Mouse (Mus musculus) limb, embryonic 13.5 days (tissue): Measurements from ENCODE around the gene Il1r1. TPM values are rescaled to one million over a fixed set of nuclear protein-coding genes. Genes with fewer than 3 reads are reported as not detected.

Experiments
- ATAC-seq: fragments of 200-750 bp; cut with Nextera tagmentation; 2 replicates; pipeline ENCODE4 v1.8.0; 2017; ENCODE audit warnings: low read depth, moderate number of reproducible peaks, moderate TSS enrichment; ENCODE audit not compliant: low FRiP score
- H3K27ac ChIP-seq: fragments of 300-500 bp; sonication (generic); 2 replicates; pipeline ENCODE4 v1.5.1; 2015; ENCODE audit warnings: inconsistent platforms, mild to moderate bottlenecking, moderate library complexity
- H3K27me3 ChIP-seq: fragments of 300-500 bp; sonication (generic); 2 replicates; pipeline ENCODE4 v1.6.1; 2015; ENCODE audit warnings: mild to moderate bottlenecking, inconsistent platforms
- H3K36me3 ChIP-seq: fragments of 300-500 bp; sonication (generic); 2 replicates; pipeline ENCODE4 v1.6.1; 2015; ENCODE audit warnings: inconsistent platforms, mild to moderate bottlenecking, moderate library complexity
- H3K4me1 ChIP-seq: fragments of 300-500 bp; sonication (generic); 2 replicates; pipeline ENCODE4 v1.6.1; 2015; ENCODE audit warnings: inconsistent platforms
- H3K4me2 ChIP-seq: fragments of 300-500 bp; sonication (generic); replicated peaks from 2 replicates; pipeline ENCODE4 v1.6.1; 2015; ENCODE audit warnings: inconsistent platforms, mild to moderate bottlenecking, moderate library complexity
- H3K4me3 ChIP-seq: fragments of 300-500 bp; sonication (generic); 2 replicates; pipeline ENCODE4 v1.5.1; 2015; ENCODE audit warnings: moderate library complexity, mild to moderate bottlenecking, inconsistent platforms
- H3K9ac ChIP-seq: fragments of 300-500 bp; sonication (generic); 2 replicates; pipeline ENCODE4 v1.6.1; 2015; ENCODE audit warnings: mild to moderate bottlenecking, inconsistent platforms
- H3K9me3 ChIP-seq: fragments of 300-500 bp; sonication (generic); 2 replicates; pipeline ENCODE4 v1.6.1; 2016; ENCODE audit warnings: inconsistent platforms
- WGBS: fragments of 180-500 bp; shearing (Covaris S2); methylation state at CpG from one replicate; pipeline ENCODE4 v1.1.7; 2015; 5-methylcytosine and 5-hydroxymethylcytosine counted together
- polyA plus RNA-seq: library from polyadenylated mRNA; unstranded; fragments of >200 nt; fragmentation: Nextera tagmentation; extraction: Ambion mirVana; gene quantifications from 2 replicates; pipeline ENCODE4 v1.2.1, GENCODE M21; 2015

Gene Il1r1
- 6.6 and 6.7 TPM in 2 replicates for polyA plus RNA-seq

DNA sequence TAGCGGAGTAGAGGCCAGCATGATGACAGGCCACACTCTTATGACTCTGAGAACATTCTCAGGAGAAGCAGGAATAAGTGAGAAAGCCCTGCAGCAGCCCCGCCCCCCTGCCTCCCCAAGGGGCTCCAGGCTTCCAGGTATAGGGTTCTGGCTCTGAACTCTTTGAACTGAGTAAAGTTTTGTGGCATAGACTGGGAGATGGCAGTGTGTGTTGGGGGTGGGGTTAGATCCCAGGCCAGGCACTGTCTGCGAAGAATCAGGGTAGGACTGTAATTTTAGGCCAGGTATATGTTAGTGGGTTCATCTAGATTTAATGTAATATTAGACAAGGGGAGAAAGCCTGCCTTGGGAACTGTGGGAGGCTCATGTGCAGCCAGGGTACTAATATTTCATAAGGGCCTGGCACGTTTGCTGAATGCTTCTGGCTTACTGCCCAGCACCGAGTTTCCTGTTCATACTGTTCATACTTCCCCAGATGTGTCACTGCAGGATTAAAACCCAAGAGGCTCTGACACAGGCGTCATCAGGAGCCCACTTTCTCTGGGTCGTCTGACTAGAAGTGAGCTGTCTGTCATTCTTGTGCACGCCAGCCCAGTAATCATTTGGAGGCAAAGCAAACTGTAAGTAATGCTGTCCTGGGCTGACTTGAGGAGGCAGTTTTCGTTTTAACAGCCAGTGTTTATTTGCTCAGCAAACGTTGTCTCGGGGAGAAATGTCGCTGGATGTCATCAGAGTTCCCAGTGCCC is at the start of gene Il1r1:
Gene Il1r1 (plus strand): TSS at position 542 of the 746 bp plus-strand sequence.
- WGBS = 31% methylated on average over 12 of the region's 12 CpGs
- Histone ChIP-seq H3K9ac (no peak within 1 kb of the TSS), H3K9me3 (no peaks in the 10 kb centered on the region), H3K4me2 (peak within 1 kb of the TSS; percentile 29), H3K27me3 (no peaks in the 10 kb centered on the region), H3K27ac (peak within 1 kb of the TSS; percentile 79), H3K4me3 (no peak within 1 kb of the TSS), H3K4me1 (peaks cover 18% of the 10 kb centered on the region), H3K36me3 (no peaks in the 10 kb centered on the region)
- peak; percentile 69 for ATAC-seq

DNA sequence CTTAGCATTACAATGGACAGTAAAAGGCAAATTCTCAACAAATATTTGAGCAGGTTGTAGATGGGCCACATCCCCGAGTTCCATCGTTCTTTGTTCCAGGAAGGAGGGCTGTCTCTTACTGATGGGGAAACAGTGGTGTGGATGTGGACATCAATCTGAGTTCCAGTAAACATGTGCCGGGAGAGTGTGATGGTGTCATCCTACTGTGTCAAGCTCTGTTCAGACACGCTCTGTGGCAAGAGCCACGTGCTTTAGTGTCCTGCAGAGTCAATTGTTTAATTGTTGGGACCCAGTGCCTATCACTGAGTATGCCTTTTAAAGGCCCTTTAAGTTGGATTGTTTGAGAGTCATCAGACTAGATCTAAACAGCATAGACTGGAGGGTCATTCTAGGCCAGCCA is 49.8 kb upstream of the Il1r1 start:
- no peaks in the 10 kb centered on the region for H3K36me3 ChIP-seq
- ATAC-seq = no peak
- H3K4me1 ChIP-seq = no peaks in the 10 kb centered on the region
- no peak overlapping the region for H3K4me3 ChIP-seq
- H3K27me3 ChIP-seq = no peaks in the 10 kb centered on the region
- H3K9me3 ChIP-seq = no peaks in the 10 kb centered on the region
- WGBS = 90% methylated on average over 5 of the region's 5 CpGs
- H3K4me2 ChIP-seq = no peak overlapping the region
- no peak overlapping the region for H3K27ac ChIP-seq
- no peak overlapping the region for H3K9ac ChIP-seq

DNA sequence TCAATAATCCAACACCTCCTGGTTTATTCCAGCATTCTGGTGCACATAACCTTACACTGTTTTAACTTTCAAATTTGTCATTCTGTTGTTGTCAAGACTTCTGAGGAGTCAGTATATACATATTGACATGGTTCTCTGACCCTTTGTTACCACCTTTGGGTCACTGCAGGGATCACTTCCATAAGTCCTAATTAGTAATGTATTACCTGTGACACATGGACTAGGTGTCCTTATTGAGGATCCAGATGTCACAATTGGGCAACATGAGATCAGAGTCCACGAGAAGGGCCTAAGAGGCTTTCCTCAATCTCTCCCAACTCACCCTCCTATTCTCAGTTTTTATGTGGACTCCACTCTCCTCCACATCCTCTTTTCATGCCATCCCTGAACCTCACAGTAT is 49.1 kb upstream of the Il1r1 start:
- no peaks in the 10 kb centered on the region for H3K36me3 ChIP-seq
- H3K27ac ChIP-seq = no peak overlapping the region
- H3K27me3 ChIP-seq = no peaks in the 10 kb centered on the region
- no peak for ATAC-seq
- H3K4me1 ChIP-seq = no peaks in the 10 kb centered on the region
- H3K4me2 ChIP-seq = no peak overlapping the region
- 92% methylated on average over 1 of the region's 1 CpGs for WGBS
- H3K9me3 ChIP-seq = no peaks in the 10 kb centered on the region
- no peak overlapping the region for H3K4me3 ChIP-seq
- H3K9ac ChIP-seq = no peak overlapping the region

DNA sequence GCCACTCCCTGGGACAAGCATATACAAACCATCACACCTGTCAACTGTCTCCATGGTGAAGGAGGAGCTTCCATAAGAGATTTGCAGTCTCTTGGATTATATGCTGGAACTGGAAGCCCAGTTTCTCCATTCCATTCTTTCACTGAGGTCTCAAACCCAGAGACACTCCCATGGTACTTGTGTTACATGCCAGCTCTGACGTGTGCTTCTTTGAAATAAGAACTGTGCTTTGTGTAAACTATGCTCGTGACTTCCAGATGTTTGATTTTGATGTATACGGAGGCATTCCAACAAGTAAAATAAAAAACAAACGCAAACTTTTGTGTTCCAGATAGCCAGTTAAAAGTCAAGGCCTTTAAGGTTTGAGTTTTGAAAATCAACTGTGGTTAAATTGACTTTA is 45.8 kb upstream of the Il1r1 start:
- Histone ChIP-seq H3K9me3 (no peaks in the 10 kb centered on the region), H3K36me3 (no peaks in the 10 kb centered on the region), H3K9ac (no peak overlapping the region), H3K27me3 (no peaks in the 10 kb centered on the region), H3K4me3 (no peak overlapping the region), H3K4me2 (no peak overlapping the region), H3K27ac (no peak overlapping the region), H3K4me1 (no peaks in the 10 kb centered on the region)
- 51% methylated on average over 4 of the region's 4 CpGs for WGBS
- no peak for ATAC-seq

DNA sequence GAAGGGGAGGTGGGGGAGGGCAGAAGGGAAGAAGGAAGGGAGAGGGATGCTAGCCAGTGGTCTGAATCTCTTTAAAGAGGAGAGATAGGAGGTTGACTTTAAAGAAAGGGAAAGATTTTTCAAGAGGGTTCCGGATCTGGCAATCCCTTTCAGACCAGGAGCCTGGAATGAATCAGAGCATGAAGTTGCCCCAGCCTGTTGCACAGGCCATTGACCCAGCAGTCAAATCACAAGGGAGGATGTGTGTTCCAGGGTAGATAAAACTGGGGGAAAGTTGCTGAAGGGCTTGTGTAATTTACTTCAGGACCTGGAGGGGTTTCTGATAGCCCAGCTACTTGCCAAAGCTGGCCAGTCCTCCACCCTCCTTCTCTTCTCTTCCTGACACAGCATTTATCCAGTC is 45.4 kb upstream of the Il1r1 start:
- no peak overlapping the region for H3K9ac ChIP-seq
- H3K4me3 ChIP-seq = no peak overlapping the region
- no peak overlapping the region for H3K27ac ChIP-seq
- H3K9me3 ChIP-seq = no peaks in the 10 kb centered on the region
- WGBS = 65% methylated on average over 1 of the region's 1 CpGs
- no peak for ATAC-seq
- H3K36me3 ChIP-seq = no peaks in the 10 kb centered on the region
- H3K27me3 ChIP-seq = no peaks in the 10 kb centered on the region
- H3K4me2 ChIP-seq = no peak overlapping the region
- no peaks in the 10 kb centered on the region for H3K4me1 ChIP-seq

DNA sequence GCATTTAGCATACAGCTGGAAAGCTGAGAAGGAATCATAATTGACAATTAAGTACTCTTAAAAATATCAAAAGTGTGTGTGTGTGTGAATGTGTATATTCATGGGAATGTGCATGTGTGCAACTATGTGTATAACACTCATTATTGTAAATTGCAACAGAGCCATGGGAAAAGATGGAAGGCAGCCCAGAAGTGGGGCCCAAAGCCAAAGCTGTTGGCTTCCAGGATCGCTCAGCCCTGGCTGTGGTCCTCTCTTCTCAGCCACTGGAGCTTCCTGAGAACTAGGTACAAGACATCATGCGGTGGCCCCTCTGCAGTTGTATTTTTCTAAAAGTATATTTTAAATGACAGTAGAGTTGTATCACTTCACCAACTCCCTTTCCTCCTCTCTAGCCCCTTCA is 44.0 kb upstream of the Il1r1 start:
- Histone ChIP-seq H3K4me1 (no peaks in the 10 kb centered on the region), H3K27ac (no peak overlapping the region), H3K4me2 (no peak overlapping the region), H3K36me3 (no peaks in the 10 kb centered on the region), H3K9me3 (no peaks in the 10 kb centered on the region), H3K27me3 (no peaks in the 10 kb centered on the region), H3K4me3 (no peak overlapping the region), H3K9ac (no peak overlapping the region)
- ATAC-seq = no peak
- 94% methylated on average over 2 of the region's 2 CpGs for WGBS

DNA sequence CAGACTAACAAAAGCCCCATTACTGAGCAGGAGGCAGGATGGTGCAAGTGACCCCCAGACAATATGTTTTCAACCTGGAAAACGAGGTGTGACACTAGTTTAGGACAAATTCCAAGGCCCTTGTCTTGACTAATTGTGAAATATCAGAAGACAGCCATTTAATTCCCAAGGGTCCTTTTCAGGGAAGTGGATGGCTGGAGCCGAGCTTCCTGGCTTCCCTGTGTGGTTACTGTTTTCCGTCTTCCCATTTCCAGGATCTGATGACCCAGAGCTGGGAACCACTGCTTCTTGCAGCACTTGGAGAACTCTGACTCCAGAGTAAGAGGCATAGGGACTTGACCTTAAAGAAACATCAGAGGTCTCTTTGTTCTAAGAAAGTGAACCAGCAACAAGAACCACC is 43.2 kb upstream of the Il1r1 start:
- Histone ChIP-seq H3K4me3 (no peak overlapping the region), H3K9me3 (no peaks in the 10 kb centered on the region), H3K36me3 (no peaks in the 10 kb centered on the region), H3K27me3 (no peaks in the 10 kb centered on the region), H3K4me1 (no peaks in the 10 kb centered on the region), H3K9ac (no peak overlapping the region), H3K4me2 (no peak overlapping the region), H3K27ac (no peak overlapping the region)
- ATAC-seq = no peak
- WGBS = 55% methylated on average over 3 of the region's 3 CpGs

DNA sequence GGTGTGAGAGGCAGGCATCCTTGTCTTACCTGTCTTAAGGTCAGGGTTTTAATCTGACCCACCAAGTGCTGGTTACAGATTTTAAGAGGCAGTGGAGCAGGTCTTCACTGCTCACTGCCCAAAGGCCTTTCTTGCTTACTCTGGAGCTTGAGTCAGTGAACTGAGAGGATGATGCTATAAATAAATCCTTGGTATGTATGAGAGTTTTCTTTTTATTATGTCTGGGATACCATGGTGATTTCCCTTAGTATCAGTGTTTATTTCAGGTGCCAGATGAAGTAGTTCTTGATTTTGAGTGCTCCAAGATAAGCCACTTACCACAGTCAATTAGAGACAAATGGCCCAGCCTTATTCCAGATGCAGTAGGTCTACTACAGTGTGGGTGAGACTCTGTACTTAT is 41.5 kb upstream of the Il1r1 start:
- Histone ChIP-seq H3K9ac (no peak overlapping the region), H3K4me3 (no peak overlapping the region), H3K4me1 (0 out of 2 replicates have a peak, but pooled peaks cover 3% of the 10 kb centered on the region), H3K27ac (no peak overlapping the region), H3K4me2 (no peak overlapping the region), H3K9me3 (no peaks in the 10 kb centered on the region), H3K27me3 (no peaks in the 10 kb centered on the region), H3K36me3 (no peaks in the 10 kb centered on the region)
- ATAC-seq = no peak

DNA sequence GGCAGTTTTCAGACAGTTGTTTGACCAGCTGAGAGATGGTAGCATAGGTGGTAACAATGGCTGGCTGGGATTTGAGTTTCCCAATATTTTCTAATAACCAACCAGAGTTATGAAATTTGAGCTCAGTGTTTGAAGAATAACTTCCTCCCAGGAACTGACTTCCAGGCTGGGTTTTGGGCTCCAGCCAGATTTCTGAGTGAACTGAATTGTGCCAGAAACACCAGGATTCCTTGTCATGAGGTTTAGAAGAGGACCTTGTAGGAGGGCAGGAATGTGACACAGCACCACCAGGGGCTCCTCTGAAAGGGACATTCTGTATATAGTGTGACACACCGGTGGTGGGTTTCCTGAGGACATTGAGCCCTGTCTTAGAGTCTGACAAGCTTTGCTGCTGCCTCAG is 36.9 kb upstream of the Il1r1 start:
- 78% methylated on average over 1 of the region's 1 CpGs for WGBS
- H3K27ac ChIP-seq = no peak overlapping the region
- no peaks in the 10 kb centered on the region for H3K27me3 ChIP-seq
- H3K9me3 ChIP-seq = no peaks in the 10 kb centered on the region
- no peaks in the 10 kb centered on the region for H3K36me3 ChIP-seq
- H3K4me2 ChIP-seq = no peak overlapping the region
- no peak for ATAC-seq
- no peak overlapping the region for H3K9ac ChIP-seq
- H3K4me3 ChIP-seq = no peak overlapping the region
- H3K4me1 ChIP-seq = 0 out of 2 replicates have a peak, but pooled peaks cover 3% of the 10 kb centered on the region

DNA sequence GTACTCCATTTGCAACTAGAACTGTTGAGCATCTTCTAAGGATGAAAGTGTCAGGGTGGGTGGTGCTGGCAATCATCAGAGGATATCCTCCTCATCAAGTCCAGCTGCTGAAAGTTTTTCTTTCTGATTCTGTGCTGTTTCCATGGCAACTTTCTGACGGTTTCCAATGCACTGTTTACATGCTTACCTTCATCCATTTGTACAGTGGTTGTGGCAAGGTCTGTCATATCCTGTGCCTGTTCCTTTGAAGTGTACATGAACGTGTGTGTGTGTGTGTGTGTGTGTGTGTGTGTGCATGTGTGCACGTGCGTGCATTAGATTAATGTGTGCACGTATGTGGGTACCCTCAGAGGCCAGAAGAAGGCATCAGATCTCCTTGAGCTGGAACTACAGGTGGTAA is 34.9 kb upstream of the Il1r1 start:
- Histone ChIP-seq H3K27ac (no peak overlapping the region), H3K9me3 (no peaks in the 10 kb centered on the region), H3K4me1 (0 out of 2 replicates have a peak, but pooled peaks cover 3% of the 10 kb centered on the region), H3K4me2 (no peak overlapping the region), H3K9ac (no peak overlapping the region), H3K36me3 (no peaks in the 10 kb centered on the region), H3K4me3 (no peak overlapping the region), H3K27me3 (no peaks in the 10 kb centered on the region)
- 76% methylated on average over 5 of the region's 5 CpGs for WGBS
- no peak for ATAC-seq

DNA sequence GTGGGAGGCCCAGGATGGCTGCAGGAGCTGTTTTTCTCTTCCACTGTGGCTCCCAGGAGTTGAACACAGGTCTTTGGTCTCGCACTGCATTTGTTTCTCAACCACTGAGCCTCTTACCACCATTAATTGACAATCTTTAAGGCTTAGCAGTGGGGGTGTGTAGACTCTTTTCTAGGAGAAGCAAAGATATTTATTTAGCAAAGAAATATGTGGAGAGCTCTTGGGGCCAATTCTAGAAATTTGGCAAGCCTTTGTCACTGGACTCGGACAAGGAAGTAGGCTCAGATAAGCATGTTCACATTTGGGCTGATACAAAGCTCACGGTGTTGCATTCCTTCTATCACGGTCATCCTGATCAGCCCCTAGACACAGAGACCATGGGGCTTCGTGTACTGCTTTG is 34.0 kb upstream of the Il1r1 start:
- WGBS = 78% methylated on average over 5 of the region's 5 CpGs
- Histone ChIP-seq H3K4me3 (no peak overlapping the region), H3K9me3 (no peaks in the 10 kb centered on the region), H3K27ac (no peak overlapping the region), H3K27me3 (no peaks in the 10 kb centered on the region), H3K9ac (no peak overlapping the region), H3K4me1 (0 out of 2 replicates have a peak, but pooled peaks cover 3% of the 10 kb centered on the region), H3K4me2 (no peak overlapping the region), H3K36me3 (no peaks in the 10 kb centered on the region)
- no peak for ATAC-seq

DNA sequence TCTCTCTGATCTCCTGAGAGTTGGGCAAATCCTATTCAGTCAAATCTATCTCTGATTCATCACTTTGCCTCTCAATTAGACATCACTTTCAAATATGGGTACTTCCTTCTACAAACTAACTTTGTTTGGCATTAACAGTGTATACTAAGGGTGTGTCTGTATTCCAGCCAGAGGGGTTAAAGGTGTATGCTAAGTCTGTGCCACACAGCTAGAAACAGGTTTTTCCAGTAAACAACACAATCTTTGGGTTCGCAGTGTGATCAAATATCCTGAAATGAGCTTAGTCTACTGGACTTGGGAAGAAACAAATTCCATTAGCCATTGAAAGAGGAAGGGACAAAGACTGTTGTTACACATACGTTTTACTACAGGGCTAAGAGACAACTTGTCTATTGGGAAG is 30.6 kb upstream of the Il1r1 start:
- 79% methylated on average over 2 of the region's 2 CpGs for WGBS
- no peak for ATAC-seq
- no peaks in the 10 kb centered on the region for H3K4me1 ChIP-seq

More for the DNA sequence above, 30.6 kb upstream of the Il1r1 start:
- Histone ChIP-seq H3K9me3 (no peaks in the 10 kb centered on the region), H3K9ac (no peak overlapping the region), H3K4me3 (no peak overlapping the region), H3K36me3 (no peaks in the 10 kb centered on the region), H3K27me3 (no peaks in the 10 kb centered on the region), H3K27ac (no peak overlapping the region), H3K4me2 (no peak overlapping the region)
